Mouse (Mus musculus) testis, postnatal 14 days (tissue): ENCODE results near the gene Tor1aip2.

Experiments used
- DNase-seq: peaks from one replicate; pipeline ENCODE4 v3.0.0; 2021; ENCODE audit warnings: low spot score

The Tor1aip2 gene

DNA sequence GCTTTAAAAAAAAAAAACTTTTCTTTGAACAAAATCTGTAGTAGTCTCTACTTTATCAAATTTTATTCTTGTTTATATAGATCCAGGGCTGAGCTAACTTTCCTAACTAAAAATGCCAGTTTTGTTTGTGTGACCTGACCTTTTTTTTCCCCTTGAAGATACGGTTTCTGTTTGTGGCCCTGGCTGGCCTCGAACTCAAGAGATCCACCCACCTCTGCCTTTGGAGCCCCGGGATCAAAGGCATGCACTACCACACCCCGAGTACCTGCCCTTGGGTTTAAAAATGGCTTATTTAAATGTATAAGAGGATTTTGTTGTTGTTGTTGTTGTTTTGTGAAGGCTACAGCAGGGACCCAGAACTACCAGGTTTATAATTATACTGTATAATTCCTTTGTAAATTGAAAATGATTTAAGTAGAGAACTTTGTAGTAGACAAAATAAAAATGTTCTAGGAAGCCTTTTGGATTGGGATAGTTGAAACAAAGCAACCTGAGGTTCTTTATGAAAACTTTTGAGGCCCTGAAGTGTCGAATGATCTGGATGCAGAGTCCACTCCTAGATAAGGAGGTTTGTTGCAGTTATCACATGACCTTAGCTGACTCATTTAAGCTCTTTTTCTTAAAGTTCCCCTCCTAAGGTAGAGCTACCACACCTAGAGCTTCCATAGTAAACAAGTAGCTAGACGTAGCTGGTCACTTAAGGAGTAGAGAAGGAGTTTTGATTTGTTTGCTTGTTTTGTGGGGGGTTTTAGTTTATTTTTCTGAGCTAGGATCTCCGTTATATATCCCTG lies 6.4 kb downstream of the Tor1aip2 start:
- DNase-seq = no peak

DNA sequence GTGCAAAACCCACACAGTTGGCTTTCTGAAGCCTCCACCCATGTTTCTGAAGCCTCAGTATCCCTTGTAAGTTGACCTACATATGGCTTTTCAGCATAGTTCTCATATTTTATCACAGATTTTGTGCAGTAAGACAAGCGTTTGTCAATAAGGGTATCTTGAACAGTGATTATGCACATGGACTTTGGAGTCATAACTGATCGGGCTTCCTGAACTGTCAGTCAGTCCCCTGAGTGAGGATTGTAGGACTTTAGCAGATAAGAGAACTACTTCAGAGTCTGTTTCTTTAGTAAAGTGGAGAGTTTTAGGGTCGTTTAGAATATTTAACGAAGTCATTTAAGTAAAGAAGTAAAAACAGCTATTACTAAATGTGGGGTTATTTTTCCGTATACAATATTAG lies 7.3 kb downstream of the Tor1aip2 start:
- DNase-seq = no peak

GRCm38 (mm10) chr1:156043027-156043426 lies 7.8 kb downstream of the Tor1aip2 start:
- DNase-seq = no peak

- DNase-seq = no peak
These were observed 9.0 kb downstream of the Tor1aip2 start for GRCm38 (mm10) chr1:156044211-156044611.

DNA sequence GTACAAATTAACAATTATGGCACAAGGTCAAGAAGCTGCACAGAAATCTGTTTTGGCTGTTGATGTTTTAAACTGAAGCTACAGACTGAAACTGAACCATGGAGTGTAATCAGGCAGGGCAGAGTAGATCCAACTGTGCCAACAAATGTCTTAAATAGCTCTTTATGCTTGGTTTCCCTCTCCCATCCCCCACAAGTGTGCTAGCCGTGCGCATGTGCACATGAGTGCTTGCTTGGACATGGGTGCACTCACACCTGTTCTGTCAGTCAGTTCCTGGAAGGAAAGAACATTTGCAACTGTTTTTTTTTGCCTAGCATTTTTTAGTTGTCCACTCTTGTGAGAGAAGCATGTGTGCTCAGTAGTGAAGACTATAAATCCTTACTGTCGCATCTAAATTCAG lies 11.5 kb downstream of the Tor1aip2 start:
- DNase-seq = no peak

GRCm38 (mm10) chr1:156058207-156058606 lies 23.0 kb downstream of the Tor1aip2 start:
- no peak for DNase-seq

GRCm38 (mm10) chr1:156062193-156062592 lies 27.0 kb downstream of the Tor1aip2 start:
- DNase-seq = no peak

GRCm38 (mm10) chr1:156066133-156066532 lies 30.9 kb downstream of the Tor1aip2 start:
- DNase-seq = no peak

GRCm38 (mm10) chr1:156070106-156070505 lies 34.9 kb downstream of the Tor1aip2 start:
- no peak for DNase-seq

DNA sequence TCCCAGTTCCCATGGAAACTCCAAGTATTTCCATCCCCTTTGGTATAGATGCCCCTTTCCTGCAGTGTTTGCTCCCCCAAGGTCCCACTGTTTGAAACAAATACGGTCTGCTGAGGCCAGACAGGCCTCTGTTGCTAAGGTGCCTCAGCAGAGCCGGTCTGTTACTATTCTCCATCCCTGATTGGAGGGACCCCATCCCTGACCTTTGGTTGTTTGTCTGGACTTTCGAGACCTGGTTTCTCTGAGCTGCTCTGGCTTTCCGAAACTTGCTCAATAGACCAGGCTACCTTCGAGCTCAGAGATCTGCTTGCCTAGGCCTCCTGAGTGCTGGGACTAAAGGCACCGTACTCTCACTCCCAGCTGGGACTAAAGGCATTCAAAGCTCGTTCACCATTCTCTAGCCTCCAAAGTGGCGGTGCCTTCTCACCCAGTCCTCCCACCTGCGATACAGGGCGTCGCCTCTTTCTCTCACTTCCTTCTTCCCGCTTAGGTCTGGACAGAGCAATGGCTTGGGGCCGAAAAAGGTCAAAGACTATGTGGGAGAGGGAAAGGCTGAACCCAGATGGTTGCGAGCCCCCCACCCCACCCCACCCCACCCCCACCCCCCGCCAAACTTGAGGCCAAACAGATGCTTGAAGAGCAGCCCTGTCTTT lies 38.1 kb downstream of the Tor1aip2 start:
- no peak for DNase-seq

DNA sequence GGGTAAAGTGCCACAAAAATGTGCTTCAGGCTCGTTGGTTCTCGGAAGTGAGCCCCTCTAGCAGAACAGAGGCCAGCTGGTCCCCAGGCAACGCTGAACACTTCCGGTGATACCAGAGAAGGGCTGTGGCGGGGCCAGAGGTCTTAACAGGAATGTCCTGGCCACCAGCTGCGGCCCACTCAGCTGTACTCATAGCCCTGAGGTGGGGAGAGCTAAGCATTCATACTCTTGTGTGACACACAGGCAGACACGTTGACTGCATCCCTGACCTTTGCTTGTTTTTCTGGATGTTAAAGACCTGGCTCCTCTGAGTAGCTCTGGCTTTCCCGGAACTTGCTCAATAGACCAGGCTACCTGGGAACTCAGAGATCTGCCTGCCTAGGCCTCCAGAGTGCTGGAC lies 39.4 kb downstream of the Tor1aip2 start:
- no peak for DNase-seq

DNA sequence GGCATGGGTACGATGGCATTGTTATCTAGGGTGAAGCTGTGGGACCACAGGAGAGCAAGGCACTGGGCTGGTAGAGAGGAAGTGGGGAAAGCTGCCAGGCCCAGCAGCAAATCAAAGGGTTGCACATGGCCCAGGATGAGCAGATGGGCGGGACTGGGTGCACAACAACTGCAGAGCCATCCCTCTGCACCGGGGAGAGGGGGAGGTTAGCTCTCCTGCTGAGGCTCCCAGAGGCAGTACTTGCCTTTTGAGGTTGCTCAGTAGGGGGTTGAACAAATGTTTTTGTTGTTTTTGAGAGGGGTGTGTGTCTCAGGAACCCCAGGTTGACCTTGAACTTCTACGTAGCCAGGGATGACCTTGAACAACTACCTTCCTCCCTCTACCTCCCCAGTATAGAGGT lies 41.3 kb downstream of the Tor1aip2 start:
- peak; percentile 41 for DNase-seq

GRCm38 (mm10) chr1:156077655-156078054 lies 42.5 kb downstream of the Tor1aip2 start:
- no peak for DNase-seq

GRCm38 (mm10) chr1:156084603-156085002 lies 49.4 kb downstream of the Tor1aip2 start:
- no peak for DNase-seq

DNA sequence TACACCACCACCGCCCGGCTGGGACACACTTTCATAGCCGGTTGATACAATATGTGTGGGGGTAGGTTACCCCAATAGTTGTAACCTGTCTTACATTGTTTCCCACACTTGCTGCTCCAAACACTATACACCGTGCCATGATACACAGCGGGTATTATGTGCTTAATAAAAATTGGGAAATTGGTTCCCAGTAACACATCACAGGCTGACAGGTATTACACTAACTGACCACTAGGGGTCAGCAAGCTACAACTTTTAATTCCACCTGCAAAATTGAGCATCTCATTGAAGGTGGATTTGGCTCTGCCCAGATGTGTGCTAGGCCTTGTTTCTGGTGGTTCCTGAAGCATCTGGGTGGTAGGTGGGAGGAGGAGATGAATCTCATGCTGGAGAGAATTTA lies 50.6 kb downstream of the Tor1aip2 start:
- DNase-seq = no peak

DNA sequence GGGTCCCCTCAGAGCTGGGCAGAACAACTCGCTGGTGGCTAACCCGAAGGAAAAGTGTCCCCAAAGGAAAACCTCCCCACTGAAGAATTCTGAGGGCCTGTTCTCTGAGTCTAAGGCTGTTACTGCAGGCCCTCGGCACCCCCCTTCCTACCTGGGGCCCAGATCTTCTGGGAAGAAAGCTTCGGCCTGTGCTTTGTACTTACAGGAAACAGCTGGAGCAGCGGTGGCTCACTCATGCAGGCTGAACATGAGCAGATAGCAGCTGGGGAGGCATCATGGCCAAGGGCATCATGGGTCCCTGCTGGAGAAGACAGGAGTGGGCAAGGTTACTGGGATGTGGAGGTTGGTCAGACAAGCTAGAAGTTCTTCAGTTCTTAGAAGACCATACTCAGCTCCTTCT lies 52.4 kb downstream of the Tor1aip2 start:
- DNase-seq = no peak

- no peak for DNase-seq
These were observed 54.4 kb downstream of the Tor1aip2 start for GRCm38 (mm10) chr1:156089561-156089960.

DNA sequence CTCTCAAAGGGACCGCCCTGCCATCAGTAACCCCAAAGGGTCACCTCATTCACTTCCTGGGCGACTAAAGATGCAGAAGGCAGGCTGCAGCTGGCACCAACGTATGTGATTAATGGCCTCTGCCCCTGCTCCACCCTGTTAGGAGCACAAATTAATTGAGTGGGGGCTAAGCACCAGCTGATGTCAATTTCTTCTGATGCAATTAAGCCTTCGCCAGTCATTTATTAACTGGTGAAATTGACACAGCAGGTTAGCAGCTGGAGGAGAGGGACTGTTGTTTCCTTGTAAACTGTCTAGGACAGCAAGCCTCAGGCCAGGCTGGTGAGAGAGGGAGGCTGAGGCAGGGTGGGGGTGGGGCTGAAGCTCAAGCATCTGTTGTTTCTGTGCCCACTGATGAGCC lies 54.8 kb downstream of the Tor1aip2 start:
- no peak for DNase-seq

DNA sequence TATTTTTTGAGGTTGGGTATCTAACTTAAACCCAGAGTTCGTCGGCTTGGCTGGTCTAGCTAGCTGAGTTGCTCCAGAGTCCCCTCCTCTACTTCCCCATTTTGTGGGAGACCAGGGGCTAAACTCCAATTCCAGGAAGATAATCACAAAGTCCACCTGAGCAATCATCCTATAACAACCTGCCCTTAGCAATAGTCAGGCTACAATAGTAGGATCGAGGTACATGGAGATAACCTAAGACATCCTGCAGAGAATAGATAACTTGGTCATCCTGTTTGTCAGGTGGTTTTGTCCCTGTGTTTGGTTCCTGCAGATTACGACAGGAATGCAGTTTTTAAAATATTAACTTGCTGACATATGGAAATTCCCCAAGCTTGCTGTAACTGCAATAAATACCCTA lies 56.6 kb downstream of the Tor1aip2 start:
- DNase-seq = no peak

DNA sequence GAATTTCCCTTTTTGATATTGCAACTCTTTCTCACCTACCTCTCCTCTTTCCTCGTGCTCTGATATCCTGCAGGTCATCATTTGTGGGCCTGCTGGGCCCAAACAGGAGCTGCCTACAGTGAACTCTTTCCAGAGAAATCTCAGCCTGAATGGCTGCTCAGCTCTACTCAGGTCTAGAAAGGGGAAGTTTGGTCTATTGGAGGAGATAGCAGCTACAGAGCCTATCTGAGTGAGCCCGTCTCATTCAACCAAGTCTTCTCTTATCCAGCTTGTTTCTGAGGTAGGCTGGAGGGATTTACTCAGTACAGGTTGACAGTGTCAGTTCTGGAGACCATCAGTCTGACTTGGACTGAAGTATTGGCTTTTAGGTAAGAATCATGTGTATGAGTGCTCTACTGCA lies 68.6 kb downstream of the Tor1aip2 start:
- no peak for DNase-seq

DNA sequence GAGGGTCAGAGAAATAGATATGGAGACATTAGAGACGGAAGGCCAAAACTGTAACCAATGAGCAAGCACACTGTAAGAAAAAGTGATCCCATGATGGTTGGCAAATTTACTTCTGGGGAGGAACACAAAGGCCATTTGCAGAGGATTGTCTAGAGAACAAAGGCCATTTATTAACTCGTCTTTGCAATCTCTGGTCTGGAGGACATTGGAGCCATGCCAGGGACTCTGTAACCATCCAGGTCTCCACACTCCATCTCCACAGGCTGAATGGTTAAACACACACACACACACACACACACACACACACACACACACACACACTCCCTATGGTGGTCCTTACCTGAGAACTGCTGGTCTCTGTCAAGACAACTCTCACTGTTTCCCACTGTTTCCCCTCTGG lies 70.2 kb downstream of the Tor1aip2 start:
- peak; percentile 39 for DNase-seq

GRCm38 (mm10) chr1:156107424-156107823 lies 72.2 kb downstream of the Tor1aip2 start:
- DNase-seq = no peak

GRCm38 (mm10) chr1:156108400-156108799 lies 73.2 kb downstream of the Tor1aip2 start:
- no peak for DNase-seq

DNA sequence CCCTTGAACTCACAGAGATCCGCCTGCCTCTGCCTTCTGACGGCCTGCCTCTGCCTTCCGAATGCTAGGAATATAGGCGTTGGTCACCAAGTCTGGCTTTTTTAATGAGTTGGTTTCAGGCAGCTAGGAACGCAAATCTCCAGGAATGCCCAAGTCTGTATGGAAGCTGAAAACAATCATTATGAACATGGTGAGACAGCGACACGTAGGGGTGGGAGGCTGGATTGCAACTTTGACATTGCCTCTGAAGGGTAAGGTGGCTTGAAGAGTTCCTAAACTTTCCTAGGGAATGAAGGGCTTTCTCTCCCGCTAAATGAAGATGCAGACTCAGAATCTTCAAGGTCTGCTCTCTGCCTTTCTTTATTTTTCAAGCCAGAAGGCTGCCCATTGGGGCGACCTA lies 75.9 kb downstream of the Tor1aip2 start:
- no peak for DNase-seq
